Mouse (Mus musculus): ENCODE measurements around the gene Shisal1. TPM values are rescaled to one million over a fixed set of nuclear protein-coding genes. Genes with fewer than 3 reads are reported as not detected.

Shisal1 gene
- polyA plus RNA-seq, 1 experiment = 2.2 TPM

GRCm38 (mm10) chr15:84430482-84430881, 16.4 kb downstream of the Shisal1 start:
- Histone ChIP-seq H3K79me2 (ENCODE audit: control insufficient read depth, insufficient read depth) (no peaks in the 10 kb centered on the region), H3K36me3 (ENCODE audit: control insufficient read depth, insufficient read depth) (no peaks in the 10 kb centered on the region), H3ac (ENCODE audit: control insufficient read depth, insufficient read length) (no peak overlapping the region), H3K4me2 (ENCODE audit: low read depth) (no peak overlapping the region), H3K4me3 (no peak overlapping the region), H3K27me3 (ENCODE audit: control insufficient read depth, insufficient read depth, insufficient read length) (peaks cover 14% of the 10 kb centered on the region)
- TF ChIP-seq CEBPB (IDR thresholded peaks at IDR 0.05; ENCODE audit: insufficient read depth, poor library complexity, severe bottlenecking) = no peak
- TF ChIP-seq TCF3 (IDR thresholded peaks at IDR 0.05; ENCODE audit: insufficient read length, low read depth) = no peak
- TF ChIP-seq SRF (IDR thresholded peaks at IDR 0.05; ENCODE audit: control insufficient read depth, insufficient read length, low read depth) = no peak
- no peak for TF ChIP-seq TCF12 (IDR thresholded peaks at IDR 0.05; ENCODE audit: insufficient read depth, poor library complexity, severe bottlenecking)
- no peak for TF ChIP-seq POLR2AphosphoS2 (IDR thresholded peaks at IDR 0.05; ENCODE audit: insufficient read length, low read depth)
- no peak for TF ChIP-seq E2F4 (IDR thresholded peaks at IDR 0.05; ENCODE audit: insufficient read depth)
- TF ChIP-seq REST (IDR thresholded peaks at IDR 0.05; ENCODE audit: insufficient read depth, insufficient read length) = no peak
- no peak for TF ChIP-seq MYOG (IDR thresholded peaks at IDR 0.05; ENCODE audit: control insufficient read depth in 1 of 3, insufficient read depth in 1 of 3, insufficient read length in 2 of 3, low read depth in 2 of 3)
- no peak for TF ChIP-seq MAX (IDR thresholded peaks at IDR 0.05; ENCODE audit: low read depth)
- no peak for TF ChIP-seq POLR2A (IDR thresholded peaks at IDR 0.05; ENCODE audit: insufficient read length, low read depth)
- no peak for TF ChIP-seq MYOD1 (IDR thresholded peaks at IDR 0.05; ENCODE audit: control insufficient read depth in 1 of 3, insufficient read length in 2 of 3, low read depth in 2 of 3)
- no peak for TF ChIP-seq USF1 (IDR thresholded peaks at IDR 0.05; ENCODE audit: low read depth)

DNA sequence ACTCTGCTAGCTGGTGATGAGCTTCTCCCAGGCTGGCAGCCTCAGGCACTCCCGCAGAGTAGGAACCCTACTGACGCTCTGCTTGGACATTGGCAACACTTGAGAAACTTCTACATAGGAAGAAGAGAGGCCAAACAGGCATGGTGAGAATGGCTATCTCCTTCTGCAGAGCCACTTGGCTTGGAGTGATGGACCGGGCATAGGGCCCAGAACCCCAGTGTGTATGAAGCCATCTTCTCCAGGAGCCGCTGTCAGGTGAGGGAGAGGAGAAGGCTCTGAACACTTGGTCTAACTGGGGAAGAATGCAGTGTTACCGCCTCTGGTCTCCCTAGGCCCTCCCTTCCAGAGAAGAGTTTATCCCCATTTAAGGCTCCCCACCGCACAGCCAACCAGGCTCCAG, 19.3 kb downstream of the Shisal1 start:
- no peak for TF ChIP-seq TCF3 (IDR thresholded peaks at IDR 0.05; ENCODE audit: insufficient read length, low read depth)
- no peak for TF ChIP-seq POLR2A (IDR thresholded peaks at IDR 0.05; ENCODE audit: insufficient read length, low read depth)
- Histone ChIP-seq H3K27me3 (ENCODE audit: control insufficient read depth, insufficient read depth, insufficient read length) (peaks cover 38% of the 10 kb centered on the region), H3K79me2 (ENCODE audit: control insufficient read depth, insufficient read depth) (no peaks in the 10 kb centered on the region), H3K4me3 (no peak overlapping the region), H3K36me3 (ENCODE audit: control insufficient read depth, insufficient read depth) (no peaks in the 10 kb centered on the region), H3K4me2 (ENCODE audit: low read depth) (no peak overlapping the region), H3ac (ENCODE audit: control insufficient read depth, insufficient read length) (no peak overlapping the region)

DNA sequence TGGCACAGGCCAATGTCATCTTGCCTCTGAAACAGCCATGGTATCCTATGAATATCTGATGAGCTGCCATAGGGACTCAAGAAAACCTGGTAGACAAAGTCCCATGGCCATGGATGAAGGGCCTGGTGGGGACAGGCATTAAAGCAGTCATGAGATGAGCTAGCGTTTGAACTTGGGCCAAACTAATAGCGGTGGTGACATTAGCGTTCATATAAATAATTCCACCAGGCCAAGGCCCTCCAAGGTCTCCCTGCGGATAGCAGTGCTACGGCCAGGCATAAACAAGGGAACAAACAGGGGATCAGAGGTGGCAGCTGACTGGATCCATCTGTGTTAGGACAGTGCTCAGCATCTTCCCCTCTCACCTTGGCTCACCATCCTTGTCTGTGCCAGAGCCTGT, 21.2 kb downstream of the Shisal1 start:
- no peaks in the 10 kb centered on the region for H3K36me3 ChIP-seq (ENCODE audit: control insufficient read depth, insufficient read depth)
- no peaks in the 10 kb centered on the region for H3K79me2 ChIP-seq (ENCODE audit: control insufficient read depth, insufficient read depth)
- H3K4me2 ChIP-seq (ENCODE audit: low read depth) = no peak overlapping the region
- peaks cover 53% of the 10 kb centered on the region for H3K27me3 ChIP-seq (ENCODE audit: control insufficient read depth, insufficient read depth, insufficient read length)
- no peak overlapping the region for H3K4me3 ChIP-seq
- no peak for TF ChIP-seq REST (IDR thresholded peaks at IDR 0.05; ENCODE audit: insufficient read depth, insufficient read length)
- H3ac ChIP-seq (ENCODE audit: control insufficient read depth, insufficient read length) = no peak overlapping the region

GRCm38 (mm10) chr15:84423781-84424180, 23.1 kb downstream of the Shisal1 start:
- no peak overlapping the region for H3K4me2 ChIP-seq (ENCODE audit: low read depth)
- H3K4me3 ChIP-seq = no peak overlapping the region
- H3K79me2 ChIP-seq (ENCODE audit: control insufficient read depth, insufficient read depth) = no peaks in the 10 kb centered on the region
- peaks cover 69% of the 10 kb centered on the region for H3K27me3 ChIP-seq (ENCODE audit: control insufficient read depth, insufficient read depth, insufficient read length)
- H3ac ChIP-seq (ENCODE audit: control insufficient read depth, insufficient read length) = no peak overlapping the region
- TF ChIP-seq MAX (IDR thresholded peaks at IDR 0.05; ENCODE audit: low read depth) (no peak), TCF3 (IDR thresholded peaks at IDR 0.05; ENCODE audit: insufficient read length, low read depth) (no peak), REST (IDR thresholded peaks at IDR 0.05; ENCODE audit: insufficient read depth, insufficient read length) (no peak), POLR2AphosphoS2 (IDR thresholded peaks at IDR 0.05; ENCODE audit: insufficient read length, low read depth) (no peak), E2F4 (IDR thresholded peaks at IDR 0.05; ENCODE audit: insufficient read depth) (no peak), MYOD1 (IDR thresholded peaks at IDR 0.05; ENCODE audit: control insufficient read depth in 1 of 3, insufficient read length in 2 of 3, low read depth in 2 of 3) (no peak), CEBPB (IDR thresholded peaks at IDR 0.05; ENCODE audit: insufficient read depth, poor library complexity, severe bottlenecking) (no peak), SRF (IDR thresholded peaks at IDR 0.05; ENCODE audit: control insufficient read depth, insufficient read length, low read depth) (no peak), USF1 (IDR thresholded peaks at IDR 0.05; ENCODE audit: low read depth) (no peak), MYOG (IDR thresholded peaks at IDR 0.05; ENCODE audit: control insufficient read depth in 1 of 3, insufficient read depth in 1 of 3, insufficient read length in 2 of 3, low read depth in 2 of 3) (no peak), POLR2A (IDR thresholded peaks at IDR 0.05; ENCODE audit: insufficient read length, low read depth) (no peak), TCF12 (IDR thresholded peaks at IDR 0.05; ENCODE audit: insufficient read depth, poor library complexity, severe bottlenecking) (no peak)
- H3K36me3 ChIP-seq (ENCODE audit: control insufficient read depth, insufficient read depth) = no peaks in the 10 kb centered on the region

- Histone ChIP-seq H3K4me2 (ENCODE audit: low read depth) (no peak overlapping the region), H3K27me3 (ENCODE audit: control insufficient read depth, insufficient read depth, insufficient read length) (peaks cover 42% of the 10 kb centered on the region), H3K79me2 (ENCODE audit: control insufficient read depth, insufficient read depth) (no peaks in the 10 kb centered on the region), H3K4me3 (no peak overlapping the region), H3ac (ENCODE audit: control insufficient read depth, insufficient read length) (no peak overlapping the region), H3K36me3 (ENCODE audit: control insufficient read depth, insufficient read depth) (no peaks in the 10 kb centered on the region)
- TF ChIP-seq MYOD1 (IDR thresholded peaks at IDR 0.05; ENCODE audit: control insufficient read depth in 1 of 3, insufficient read length in 2 of 3, low read depth in 2 of 3) (no peak), MYOG (IDR thresholded peaks at IDR 0.05; ENCODE audit: control insufficient read depth in 1 of 3, insufficient read depth in 1 of 3, insufficient read length in 2 of 3, low read depth in 2 of 3) (no peak), USF1 (IDR thresholded peaks at IDR 0.05; ENCODE audit: low read depth) (no peak), TCF12 (IDR thresholded peaks at IDR 0.05; ENCODE audit: insufficient read depth, poor library complexity, severe bottlenecking) (no peak)
Measured at GRCm38 (mm10) chr15:84418266-84418610, 28.7 kb downstream of the Shisal1 start.

Measured in myocyte (in vitro differentiated cells).